Mouse (Mus musculus): Measurements from ENCODE around the gene Fat1. TPM values are rescaled to one million over a fixed set of nuclear protein-coding genes. Genes with fewer than 3 reads are reported as not detected.

Fat1 gene
- total and polyA plus RNA-seq, 2 experiments: 8.9 to 9.6 TPM

DNA sequence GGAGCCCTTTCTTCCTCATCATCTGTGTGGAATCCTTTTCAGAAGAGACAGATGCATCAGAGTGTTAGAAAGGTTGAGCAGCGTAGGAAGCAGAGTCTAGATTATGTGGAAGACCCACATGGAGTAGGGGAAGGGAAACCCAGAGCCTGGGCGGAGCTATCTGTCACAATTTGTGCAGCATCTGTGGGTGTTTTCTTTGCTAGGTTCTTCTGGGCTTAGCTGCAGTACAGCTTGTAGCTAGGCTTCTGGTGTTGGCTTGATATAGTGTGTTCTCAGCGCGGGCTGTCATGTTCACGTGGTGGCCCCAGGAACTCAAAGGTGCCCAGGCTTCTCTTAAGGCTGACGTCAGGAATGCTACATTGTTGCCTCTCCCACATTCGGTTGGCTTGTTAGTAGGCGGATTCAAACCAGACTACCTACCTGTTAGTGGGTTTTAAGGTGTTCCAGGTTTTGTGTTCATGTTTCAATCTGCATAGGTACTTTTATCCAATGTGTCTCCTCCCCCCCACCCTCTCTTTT, 32.3 kb downstream of the Fat1 start:
- H3K4me1 ChIP-seq (ENCODE audit: control insufficient read depth, insufficient read depth, low read length): peaks cover 7% of the 10 kb centered on the region
- H3K79me2 ChIP-seq (ENCODE audit: control insufficient read depth, insufficient read depth, low read length): peaks cover 9% of the 10 kb centered on the region; the same call in 1 of the 2 replicates
- TF ChIP-seq CTCF (IDR thresholded peaks at IDR 0.05; ENCODE audit: low read depth, low read length): no peak
- TF ChIP-seq POLR2A (IDR thresholded peaks at IDR 0.05; ENCODE audit: extremely low read depth, insufficient read depth, low read length): no peak
- DNase-seq (ENCODE audit: extremely low read depth, low read depth, low spot score): no peak
- WGBS: 94% methylated on average over 8 of the region's 8 CpGs
- H3K4me3 ChIP-seq (ENCODE audit: insufficient read depth, low read depth, low read length): no peak overlapping the region
- H3K9ac ChIP-seq (ENCODE audit: low read depth, low read length): no peak overlapping the region
- H3K36me3 ChIP-seq (ENCODE audit: control insufficient read depth, insufficient read depth, low read length): no peaks in the 10 kb centered on the region
- H3K27ac ChIP-seq (replicated peaks; ENCODE audit: insufficient read depth, low read depth, low read length): no peak overlapping the region
- H3K27me3 ChIP-seq (ENCODE audit: control insufficient read depth, insufficient read depth, low read length): no peaks in the 10 kb centered on the region

DNA sequence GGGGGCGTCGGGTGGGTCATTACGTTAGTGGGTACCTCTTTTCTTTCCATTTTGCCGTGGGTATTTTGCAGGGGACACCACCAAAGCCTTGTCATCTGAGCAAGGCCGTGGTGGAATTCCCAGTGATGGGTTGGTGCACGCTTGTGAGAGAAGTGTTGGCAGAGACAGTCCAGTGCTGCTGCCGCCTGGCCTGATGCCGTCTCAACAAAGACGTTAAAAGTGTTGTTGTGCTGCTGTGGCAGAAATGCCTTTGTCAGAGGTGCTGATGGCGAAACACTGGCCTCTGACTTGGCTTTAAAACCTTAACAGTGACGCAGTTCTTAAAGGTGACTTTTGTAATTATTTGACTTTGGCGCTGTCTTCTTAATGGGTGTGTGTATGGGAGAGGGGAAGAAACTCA, 34.8 kb downstream of the Fat1 start:
- no peak overlapping the region for H3K4me3 ChIP-seq (ENCODE audit: insufficient read depth, low read depth, low read length)
- peak overlapping the region; percentile 10; the same call in 1 of the 2 replicates for H3K9ac ChIP-seq (ENCODE audit: low read depth, low read length)
- H3K27me3 ChIP-seq (ENCODE audit: control insufficient read depth, insufficient read depth, low read length): no peaks in the 10 kb centered on the region
- peaks cover 10% of the 10 kb centered on the region; the same call in 1 of the 2 replicates for H3K79me2 ChIP-seq (ENCODE audit: control insufficient read depth, insufficient read depth, low read length)
- TF ChIP-seq POLR2A (IDR thresholded peaks at IDR 0.05; ENCODE audit: extremely low read depth, insufficient read depth, low read length): no peak
- TF ChIP-seq CTCF (IDR thresholded peaks at IDR 0.05; ENCODE audit: low read depth, low read length): no peak
- peaks cover 12% of the 10 kb centered on the region for H3K4me1 ChIP-seq (ENCODE audit: control insufficient read depth, insufficient read depth, low read length)
- H3K27ac ChIP-seq (replicated peaks; ENCODE audit: insufficient read depth, low read depth, low read length): peak overlapping the region; percentile 47
- WGBS: 27% methylated on average over 12 of the region's 12 CpGs
- H3K36me3 ChIP-seq (ENCODE audit: control insufficient read depth, insufficient read depth, low read length): no peaks in the 10 kb centered on the region
- DNase-seq (ENCODE audit: extremely low read depth, low read depth, low spot score): peak; percentile 93

DNA sequence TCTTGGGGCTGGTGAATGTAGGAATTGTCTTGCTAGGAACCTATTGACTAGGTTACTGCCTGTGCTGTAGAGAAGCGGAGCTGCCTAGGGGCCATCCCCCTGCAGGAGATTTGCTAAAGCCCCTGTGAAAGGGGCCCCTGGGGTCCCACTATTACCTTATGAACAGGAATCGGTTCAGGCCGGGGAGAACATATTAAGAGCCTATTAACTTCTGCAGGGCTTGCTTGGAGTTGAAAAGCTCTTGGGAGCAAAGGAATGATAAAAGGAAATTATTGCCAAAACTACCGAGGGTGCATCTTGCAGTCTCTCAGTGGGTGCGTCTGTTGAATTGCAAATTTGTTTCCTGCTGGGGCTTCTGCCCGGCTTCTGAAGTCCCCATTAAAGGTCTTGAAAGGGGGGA, 36.1 kb downstream of the Fat1 start:
- Histone ChIP-seq H3K36me3 (ENCODE audit: control insufficient read depth, insufficient read depth, low read length) (no peaks in the 10 kb centered on the region), H3K79me2 (ENCODE audit: control insufficient read depth, insufficient read depth, low read length) (peaks cover 11% of the 10 kb centered on the region; the same call in 1 of the 2 replicates), H3K27ac (replicated peaks; ENCODE audit: insufficient read depth, low read depth, low read length) (no peak overlapping the region), H3K27me3 (ENCODE audit: control insufficient read depth, insufficient read depth, low read length) (no peaks in the 10 kb centered on the region), H3K9ac (ENCODE audit: low read depth, low read length) (no peak overlapping the region), H3K4me3 (ENCODE audit: insufficient read depth, low read depth, low read length) (no peak overlapping the region), H3K4me1 (ENCODE audit: control insufficient read depth, insufficient read depth, low read length) (peaks cover 12% of the 10 kb centered on the region)
- 53% methylated on average over 6 of the region's 6 CpGs for WGBS
- no peak for DNase-seq (ENCODE audit: extremely low read depth, low read depth, low spot score)
- TF ChIP-seq CTCF (IDR thresholded peaks at IDR 0.05; ENCODE audit: low read depth, low read length) (no peak), POLR2A (IDR thresholded peaks at IDR 0.05; ENCODE audit: extremely low read depth, insufficient read depth, low read length) (no peak)

DNA sequence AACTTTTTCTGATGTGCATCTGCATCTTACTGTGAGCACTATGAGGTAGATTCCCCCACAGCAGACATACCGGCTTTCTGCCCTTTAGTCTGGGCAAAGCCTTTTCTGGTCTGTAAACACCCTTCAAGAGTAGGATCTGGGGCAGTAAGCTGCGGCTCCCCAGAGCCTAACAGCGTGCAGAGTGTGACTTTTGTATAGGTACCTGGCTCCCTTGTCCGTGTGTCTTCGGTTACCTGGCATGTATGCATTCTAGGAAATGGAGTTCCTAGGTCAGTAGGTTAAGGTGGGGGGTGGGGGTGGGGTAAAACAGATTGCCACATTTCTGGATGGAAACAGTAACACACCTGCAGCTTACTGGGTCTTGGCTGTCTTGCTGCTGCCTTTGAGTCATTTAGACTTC, 36.7 kb downstream of the Fat1 start:
- no peaks in the 10 kb centered on the region for H3K36me3 ChIP-seq (ENCODE audit: control insufficient read depth, insufficient read depth, low read length)
- no peak for TF ChIP-seq CTCF (IDR thresholded peaks at IDR 0.05; ENCODE audit: low read depth, low read length)
- no peak for TF ChIP-seq POLR2A (IDR thresholded peaks at IDR 0.05; ENCODE audit: extremely low read depth, insufficient read depth, low read length)
- no peak overlapping the region for H3K9ac ChIP-seq (ENCODE audit: low read depth, low read length)
- WGBS: 39% methylated on average over 5 of the region's 5 CpGs
- no peak overlapping the region for H3K27ac ChIP-seq (replicated peaks; ENCODE audit: insufficient read depth, low read depth, low read length)
- peaks cover 12% of the 10 kb centered on the region for H3K4me1 ChIP-seq (ENCODE audit: control insufficient read depth, insufficient read depth, low read length)
- no peaks in the 10 kb centered on the region for H3K27me3 ChIP-seq (ENCODE audit: control insufficient read depth, insufficient read depth, low read length)
- H3K79me2 ChIP-seq (ENCODE audit: control insufficient read depth, insufficient read depth, low read length): peaks cover 13% of the 10 kb centered on the region; the same call in 1 of the 2 replicates
- H3K4me3 ChIP-seq (ENCODE audit: insufficient read depth, low read depth, low read length): no peak overlapping the region
- DNase-seq (ENCODE audit: extremely low read depth, low read depth, low spot score): peak; percentile 31

DNA sequence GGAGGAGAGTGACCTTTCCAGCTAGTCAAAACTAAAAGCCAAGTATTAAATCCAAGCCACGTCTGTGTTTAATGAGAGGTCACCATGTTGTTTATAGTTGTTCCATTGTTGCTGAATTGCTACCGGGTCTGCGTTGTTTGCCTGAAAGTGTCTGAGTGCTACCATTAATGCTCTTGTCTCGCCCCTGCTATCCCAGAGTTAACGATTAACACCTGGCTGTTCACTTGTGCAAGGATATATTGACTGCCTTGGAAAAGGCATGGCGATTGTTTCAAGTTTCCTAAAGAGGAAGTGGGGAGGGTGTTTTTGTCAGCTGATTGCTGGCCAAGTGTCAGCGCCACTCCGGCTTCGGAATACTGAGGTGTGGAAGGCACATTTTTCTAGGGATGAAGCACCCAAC, 39.9 kb downstream of the Fat1 start:
- Histone ChIP-seq H3K4me1 (ENCODE audit: control insufficient read depth, insufficient read depth, low read length) (peaks cover 12% of the 10 kb centered on the region), H3K9ac (ENCODE audit: low read depth, low read length) (no peak overlapping the region), H3K36me3 (ENCODE audit: control insufficient read depth, insufficient read depth, low read length) (no peaks in the 10 kb centered on the region), H3K79me2 (ENCODE audit: control insufficient read depth, insufficient read depth, low read length) (peaks cover 10% of the 10 kb centered on the region; the same call in 1 of the 2 replicates), H3K27me3 (ENCODE audit: control insufficient read depth, insufficient read depth, low read length) (no peaks in the 10 kb centered on the region), H3K4me3 (ENCODE audit: insufficient read depth, low read depth, low read length) (no peak overlapping the region), H3K27ac (replicated peaks; ENCODE audit: insufficient read depth, low read depth, low read length) (no peak overlapping the region)
- 14% methylated on average over 9 of the region's 9 CpGs for whole genome bisulfite sequencing
- TF ChIP-seq CTCF (IDR thresholded peaks at IDR 0.05; ENCODE audit: low read depth, low read length): no peak
- no peak for TF ChIP-seq POLR2A (IDR thresholded peaks at IDR 0.05; ENCODE audit: extremely low read depth, insufficient read depth, low read length)
- DNase-seq (ENCODE audit: extremely low read depth, low read depth, low spot score): peak; percentile 74

DNA sequence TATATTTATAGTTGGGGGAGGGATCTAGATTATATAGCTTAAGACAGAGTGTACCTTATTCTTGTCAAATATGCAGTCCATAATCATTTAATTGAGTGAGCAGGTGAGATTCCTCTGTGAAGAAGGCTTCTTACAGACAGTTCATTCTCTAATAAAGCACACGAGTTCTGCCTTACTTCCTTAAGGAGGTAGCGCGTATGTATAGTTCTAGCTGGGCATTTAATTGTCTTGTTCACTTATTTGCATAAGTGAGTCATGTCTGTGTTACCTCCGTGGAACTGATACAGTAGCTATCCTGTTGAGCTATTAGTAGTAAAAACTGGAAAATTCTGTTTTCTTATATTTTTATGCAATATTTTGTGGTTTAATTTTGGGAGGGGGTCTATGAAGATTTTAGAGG, 40.4 kb downstream of the Fat1 start:
- Histone ChIP-seq H3K36me3 (ENCODE audit: control insufficient read depth, insufficient read depth, low read length) (no peaks in the 10 kb centered on the region), H3K4me3 (ENCODE audit: insufficient read depth, low read depth, low read length) (no peak overlapping the region), H3K4me1 (ENCODE audit: control insufficient read depth, insufficient read depth, low read length) (peaks cover 12% of the 10 kb centered on the region), H3K9ac (ENCODE audit: low read depth, low read length) (no peak overlapping the region), H3K27ac (replicated peaks; ENCODE audit: insufficient read depth, low read depth, low read length) (no peak overlapping the region), H3K79me2 (ENCODE audit: control insufficient read depth, insufficient read depth, low read length) (peaks cover 10% of the 10 kb centered on the region; the same call in 1 of the 2 replicates), H3K27me3 (ENCODE audit: control insufficient read depth, insufficient read depth, low read length) (no peaks in the 10 kb centered on the region)
- DNase-seq (ENCODE audit: extremely low read depth, low read depth, low spot score): no peak
- TF ChIP-seq POLR2A (IDR thresholded peaks at IDR 0.05; ENCODE audit: extremely low read depth, insufficient read depth, low read length): no peak
- no peak for TF ChIP-seq CTCF (IDR thresholded peaks at IDR 0.05; ENCODE audit: low read depth, low read length)
- WGBS: 77% methylated on average over 4 of the region's 4 CpGs

Measured in liver, adult 2 months (tissue).